Mouse (Mus musculus): ENCODE results near the gene Cog5. TPM values are rescaled to one million over a fixed set of nuclear protein-coding genes. Genes with fewer than 3 reads are reported as not detected.

Cog5 gene
- polyA plus RNA-seq, 1 experiment from 2014 or later, result 38.1 TPM

- WGBS, result 92% methylated on average over 16 of the region's 16 CpGs
- no peak overlapping the region for H3K9ac ChIP-seq (ENCODE audit: low read length)
- H3K4me3 ChIP-seq (ENCODE audit: low read depth, low read length), result no peak overlapping the region
These were observed 208.2 kb downstream of the Cog5 start for GRCm38 (mm10) chr12:31862668-31863538.

GRCm38 (mm10) chr12:31876775-31877174 lies 222.1 kb downstream of the Cog5 start:
- Histone ChIP-seq H3K9me3 (ENCODE audit: control insufficient read depth, low read length) (no peaks in the 10 kb centered on the region), H3K4me2 (ENCODE audit: low read depth, severe bottlenecking) (no peak overlapping the region), H3K4me1 (ENCODE audit: control insufficient read depth, insufficient read depth, low read length) (no peaks in the 10 kb centered on the region), H3K4me3 (ENCODE audit: low read depth, low read length) (no peak overlapping the region), H3K36me3 (ENCODE audit: control insufficient read depth, insufficient read depth, low read length) (no peaks in the 10 kb centered on the region), H3K27ac (replicated peaks; ENCODE audit: low read depth, low read length) (no peak overlapping the region), H3K9ac (ENCODE audit: low read length) (no peak overlapping the region), H3K27me3 (ENCODE audit: control insufficient read depth, insufficient read depth, low read length) (no peaks in the 10 kb centered on the region)
- WGBS, result 94% methylated on average over 4 of the region's 4 CpGs
- DNase-seq (ENCODE audit: low spot score), result no peak
- ATAC-seq (ENCODE audit: insufficient number of reproducible peaks, low FRiP score, low TSS enrichment, low read depth), result no peak

More at GRCm38 (mm10) chr12:31862668-31863538, 208.2 kb downstream of the Cog5 start:
- Histone ChIP-seq H3K36me3 (ENCODE audit: control insufficient read depth, insufficient read depth, low read length) (no peaks in the 10 kb centered on the region), H3K27ac (replicated peaks; ENCODE audit: low read depth, low read length) (no peak overlapping the region), H3K27me3 (ENCODE audit: control insufficient read depth, insufficient read depth, low read length) (no peaks in the 10 kb centered on the region), H3K4me2 (ENCODE audit: low read depth, severe bottlenecking) (no peak overlapping the region), H3K9me3 (ENCODE audit: control insufficient read depth, low read length) (no peaks in the 10 kb centered on the region), H3K4me1 (ENCODE audit: control insufficient read depth, insufficient read depth, low read length) (no peaks in the 10 kb centered on the region)
- DNase-seq (ENCODE audit: low spot score) (no peak), ATAC-seq (ENCODE audit: insufficient number of reproducible peaks, low FRiP score, low TSS enrichment, low read depth) (no peak)

GRCm38 (mm10) chr12:31882736-31883135 lies 228.1 kb downstream of the Cog5 start:
- Histone ChIP-seq H3K9ac (ENCODE audit: low read length) (no peak overlapping the region), H3K27ac (replicated peaks; ENCODE audit: low read depth, low read length) (no peak overlapping the region), H3K27me3 (ENCODE audit: control insufficient read depth, insufficient read depth, low read length) (no peaks in the 10 kb centered on the region), H3K36me3 (ENCODE audit: control insufficient read depth, insufficient read depth, low read length) (no peaks in the 10 kb centered on the region), H3K4me2 (ENCODE audit: low read depth, severe bottlenecking) (no peak overlapping the region), H3K4me3 (ENCODE audit: low read depth, low read length) (no peak overlapping the region), H3K4me1 (ENCODE audit: control insufficient read depth, insufficient read depth, low read length) (no peaks in the 10 kb centered on the region), H3K9me3 (ENCODE audit: control insufficient read depth, low read length) (no peaks in the 10 kb centered on the region)
- DNase-seq (ENCODE audit: low spot score), result no peak
- WGBS, result 71% methylated on average over 1 of the region's 1 CpGs
- no peak for ATAC-seq (ENCODE audit: insufficient number of reproducible peaks, low FRiP score, low TSS enrichment, low read depth)

GRCm38 (mm10) chr12:31884365-31884764 lies 229.7 kb downstream of the Cog5 start:
- ATAC-seq (ENCODE audit: insufficient number of reproducible peaks, low FRiP score, low TSS enrichment, low read depth) (no peak), DNase-seq (ENCODE audit: low spot score) (no peak)
- H3K9ac ChIP-seq (ENCODE audit: low read length), result no peak overlapping the region
- 91% methylated on average over 4 of the region's 4 CpGs for WGBS
- H3K9me3 ChIP-seq (ENCODE audit: control insufficient read depth, low read length), result no peaks in the 10 kb centered on the region
- no peaks in the 10 kb centered on the region for H3K27me3 ChIP-seq (ENCODE audit: control insufficient read depth, insufficient read depth, low read length)
- no peaks in the 10 kb centered on the region for H3K4me1 ChIP-seq (ENCODE audit: control insufficient read depth, insufficient read depth, low read length)
- no peak overlapping the region for H3K4me2 ChIP-seq (ENCODE audit: low read depth, severe bottlenecking)
- H3K4me3 ChIP-seq (ENCODE audit: low read depth, low read length), result no peak overlapping the region
- no peaks in the 10 kb centered on the region for H3K36me3 ChIP-seq (ENCODE audit: control insufficient read depth, insufficient read depth, low read length)
- no peak overlapping the region for H3K27ac ChIP-seq (replicated peaks; ENCODE audit: low read depth, low read length)

GRCm38 (mm10) chr12:31885084-31885483 lies 230.4 kb downstream of the Cog5 start:
- ATAC-seq (ENCODE audit: insufficient number of reproducible peaks, low FRiP score, low TSS enrichment, low read depth), result no peak
- Histone ChIP-seq H3K4me1 (ENCODE audit: control insufficient read depth, insufficient read depth, low read length) (no peaks in the 10 kb centered on the region), H3K4me2 (ENCODE audit: low read depth, severe bottlenecking) (no peak overlapping the region), H3K27me3 (ENCODE audit: control insufficient read depth, insufficient read depth, low read length) (no peaks in the 10 kb centered on the region), H3K4me3 (ENCODE audit: low read depth, low read length) (no peak overlapping the region), H3K36me3 (ENCODE audit: control insufficient read depth, insufficient read depth, low read length) (no peaks in the 10 kb centered on the region), H3K9me3 (ENCODE audit: control insufficient read depth, low read length) (no peaks in the 10 kb centered on the region), H3K27ac (replicated peaks; ENCODE audit: low read depth, low read length) (no peak overlapping the region), H3K9ac (ENCODE audit: low read length) (no peak overlapping the region)
- 86% methylated on average over 4 of the region's 4 CpGs for whole genome bisulfite sequencing
- no peak for DNase-seq (ENCODE audit: low spot score)

- H3K27me3 ChIP-seq (ENCODE audit: control insufficient read depth, insufficient read depth, low read length), result no peaks in the 10 kb centered on the region
- no peaks in the 10 kb centered on the region for H3K36me3 ChIP-seq (ENCODE audit: control insufficient read depth, insufficient read depth, low read length)
- H3K4me1 ChIP-seq (ENCODE audit: control insufficient read depth, insufficient read depth, low read length), result no peaks in the 10 kb centered on the region
- no peaks in the 10 kb centered on the region for H3K9me3 ChIP-seq (ENCODE audit: control insufficient read depth, low read length)
- H3K4me3 ChIP-seq (ENCODE audit: low read depth, low read length), result no peak overlapping the region
- 95% methylated on average over 11 of the region's 11 CpGs for WGBS
- H3K4me2 ChIP-seq (ENCODE audit: low read depth, severe bottlenecking), result no peak overlapping the region
- DNase-seq (ENCODE audit: low spot score), result no peak
- no peak for ATAC-seq (ENCODE audit: insufficient number of reproducible peaks, low FRiP score, low TSS enrichment, low read depth)
- H3K27ac ChIP-seq (replicated peaks; ENCODE audit: low read depth, low read length), result no peak overlapping the region
- H3K9ac ChIP-seq (ENCODE audit: low read length), result no peak overlapping the region
These were observed 231.4 kb downstream of the Cog5 start for GRCm38 (mm10) chr12:31885844-31886606.

GRCm38 (mm10) chr12:31890685-31891084 lies 236.0 kb downstream of the Cog5 start:
- no peak overlapping the region for H3K4me3 ChIP-seq (ENCODE audit: low read depth, low read length)
- H3K9me3 ChIP-seq (ENCODE audit: control insufficient read depth, low read length), result no peaks in the 10 kb centered on the region
- H3K27me3 ChIP-seq (ENCODE audit: control insufficient read depth, insufficient read depth, low read length), result no peaks in the 10 kb centered on the region
- H3K9ac ChIP-seq (ENCODE audit: low read length), result no peak overlapping the region
- H3K4me1 ChIP-seq (ENCODE audit: control insufficient read depth, insufficient read depth, low read length), result no peaks in the 10 kb centered on the region
- no peak for DNase-seq (ENCODE audit: low spot score)
- ATAC-seq (ENCODE audit: insufficient number of reproducible peaks, low FRiP score, low TSS enrichment, low read depth), result no peak
- H3K27ac ChIP-seq (replicated peaks; ENCODE audit: low read depth, low read length), result no peak overlapping the region
- no peak overlapping the region for H3K4me2 ChIP-seq (ENCODE audit: low read depth, severe bottlenecking)
- WGBS, result 75% methylated on average over 6 of the region's 6 CpGs
- no peaks in the 10 kb centered on the region for H3K36me3 ChIP-seq (ENCODE audit: control insufficient read depth, insufficient read depth, low read length)

- Histone ChIP-seq H3K9ac (ENCODE audit: low read length) (no peak overlapping the region), H3K36me3 (ENCODE audit: control insufficient read depth, insufficient read depth, low read length) (no peaks in the 10 kb centered on the region), H3K27ac (replicated peaks; ENCODE audit: low read depth, low read length) (no peak overlapping the region), H3K4me2 (ENCODE audit: low read depth, severe bottlenecking) (no peak overlapping the region), H3K27me3 (ENCODE audit: control insufficient read depth, insufficient read depth, low read length) (no peaks in the 10 kb centered on the region), H3K4me1 (ENCODE audit: control insufficient read depth, insufficient read depth, low read length) (peaks cover 6% of the 10 kb centered on the region; the same call in 1 of the 2 replicates), H3K4me3 (ENCODE audit: low read depth, low read length) (no peak overlapping the region), H3K9me3 (ENCODE audit: control insufficient read depth, low read length) (no peaks in the 10 kb centered on the region)
- DNase-seq (ENCODE audit: low spot score) (no peak), ATAC-seq (ENCODE audit: insufficient number of reproducible peaks, low FRiP score, low TSS enrichment, low read depth) (no peak)
These were observed 237.4 kb downstream of the Cog5 start for GRCm38 (mm10) chr12:31892079-31892478.

Measured in limb, embryonic 11.5 days (tissue).